Mouse (Mus musculus) cerebellum, adult 2 months (tissue): ENCODE results near the gene Vmn1r8. TPM values are rescaled to one million over a fixed set of nuclear protein-coding genes. Genes with fewer than 3 reads are reported as not detected.
"Not testable (repeated sequence)": the region's sequence is repeated elsewhere in the genome, so short reads cannot be mapped to it uniquely, and the experiment has no call there.

Experiments used
- DNase-seq, 2 experiments: peaks; one replicate each; pipeline ENCODE4 v3.0.0; 2021
- H3K27ac ChIP-seq: fragments of 200-500 bp; 2 replicates; pipeline ENCODE4 v1.5.1; 2012; ENCODE audit warnings: low read length, control low read depth, inconsistent platforms; ENCODE audit not compliant: insufficient read depth
- H3K27me3 ChIP-seq: fragments of 200-500 bp; 2 replicates; pipeline ENCODE4 v1.6.1; 2012; ENCODE audit warnings: inconsistent platforms, mild to moderate bottlenecking, low read length, moderate library complexity; ENCODE audit not compliant: control insufficient read depth, insufficient read depth
- H3K4me1 ChIP-seq: fragments of 200-500 bp; 2 replicates; pipeline ENCODE4 v1.6.1; 2011; ENCODE audit warnings: low read length; ENCODE audit not compliant: control insufficient read depth, insufficient read depth
- H3K4me3 ChIP-seq: fragments of 200-500 bp; replicated peaks from 2 replicates; pipeline ENCODE3; 2011; ENCODE audit warnings: mild to moderate bottlenecking, low read depth, low read length, control low read depth; ENCODE audit not compliant: insufficient read depth
- CTCF ChIP-seq: fragments of 200-500 bp; IDR thresholded peaks from 2 replicates; pipeline ENCODE4 v1.5.1; 2011; ENCODE audit warnings: low read depth, mild to moderate bottlenecking, control low read depth, low read length, moderate library complexity, borderline replicate concordance; ENCODE audit not compliant: insufficient read depth
- POLR2A ChIP-seq: fragments of 200-500 bp; IDR thresholded peaks from 2 replicates; pipeline ENCODE4 v1.6.1; 2011; ENCODE audit warnings: low read length, control low read depth, borderline replicate concordance; ENCODE audit not compliant: insufficient read depth
- WGBS: fragments of 180-500 bp; shearing (Covaris S2); methylation state at CpG from one replicate; pipeline ENCODE4 v1.1.7; 2018; 5-methylcytosine and 5-hydroxymethylcytosine counted together
- polyA plus RNA-seq: library from polyadenylated mRNA; depleted of rRNA; stranded (reverse); fragments of >200 nt; gene quantifications from 2 replicates; pipeline ENCODE4 v1.2.3, GENCODE M21; 2012; rRNA removed

Vmn1r8 gene
- polyA plus RNA-seq: not detected in 2 replicates

GRCm38 (mm10) chr6:57031984-57032383 lies at the start of gene Vmn1r8:
Vmn1r8 (plus strand) TSS chr6:57032284.
- H3K4me3 ChIP-seq: no peak within 1 kb of the TSS
- DNase-seq: no peak
- TF ChIP-seq POLR2A (no peak), CTCF (no peak)
- H3K27me3 ChIP-seq: no peaks in the 10 kb centered on the region
- no peak within 1 kb of the TSS for H3K27ac ChIP-seq
- no peaks in the 10 kb centered on the region for H3K4me1 ChIP-seq

GRCm38 (mm10) chr6:56996943-56997342 lies 35.1 kb upstream of the Vmn1r8 start, which contains the start of gene Vmn1r6:
Vmn1r6 (plus strand) TSS chr6:56997243.
- H3K27me3 ChIP-seq: no peaks in the 10 kb centered on the region
- TF ChIP-seq POLR2A (no peak), CTCF (no peak)
- DNase-seq: no peak
- H3K27ac ChIP-seq: no peak within 1 kb of the TSS
- 79% methylated on average over 2 of the region's 2 CpGs for WGBS
- H3K4me3 ChIP-seq: no peak within 1 kb of the TSS
- H3K4me1 ChIP-seq: no peaks in the 10 kb centered on the region

- not testable (repeated sequence) for DNase-seq, H3K27ac ChIP-seq, H3K27me3 ChIP-seq, H3K4me3 ChIP-seq, H3K4me1 ChIP-seq
- 86% methylated on average over 2 of the region's 2 CpGs for WGBS
Observed at GRCm38 (mm10) chr6:57025224-57025623, 6.9 kb upstream of the Vmn1r8 start, which contains the start of gene Vmn1r7. Vmn1r7 (minus strand) TSS chr6:57025324.

GRCm38 (mm10) chr6:57034674-57035073 lies 2.6 kb downstream of the Vmn1r8 start:
- no peak for TF ChIP-seq POLR2A
- no peak for TF ChIP-seq CTCF
- Histone ChIP-seq H3K4me3 (no peak overlapping the region), H3K4me1 (no peaks in the 10 kb centered on the region), H3K27me3 (no peaks in the 10 kb centered on the region), H3K27ac (no peak overlapping the region)
- 80% methylated on average over 2 of the region's 2 CpGs for WGBS
- no peak for DNase-seq

- Histone ChIP-seq H3K4me3 (no peak overlapping the region), H3K4me1 (no peaks in the 10 kb centered on the region), H3K27ac (no peak overlapping the region), H3K27me3 (no peaks in the 10 kb centered on the region)
- DNase-seq: no peak
- TF ChIP-seq CTCF: no peak
Observed at GRCm38 (mm10) chr6:57063730-57064129, 31.6 kb downstream of the Vmn1r8 start.

GRCm38 (mm10) chr6:57066487-57066886 lies 34.4 kb downstream of the Vmn1r8 start, which contains the start of gene Vmn1r9:
Vmn1r9 (plus strand) TSS chr6:57066787.
- H3K4me3 ChIP-seq: no peak within 1 kb of the TSS
- no peaks in the 10 kb centered on the region for H3K27me3 ChIP-seq
- 82% methylated on average over 2 of the region's 2 CpGs for WGBS
- H3K27ac ChIP-seq: no peak within 1 kb of the TSS
- no peaks in the 10 kb centered on the region for H3K4me1 ChIP-seq
- TF ChIP-seq CTCF (no peak), POLR2A (no peak)
- no peak for DNase-seq

Other genes starting within 250 kb of the Vmn1r8 start
- gene Kbtbd2, start 234.5 kb upstream of the Vmn1r8 start, polyA plus RNA-seq: 34.4 and 35.6 TPM in 2 replicates
- 19.3 and 19.7 TPM in 2 replicates for gene Fkbp9, start 200.2 kb upstream of the Vmn1r8 start, polyA plus RNA-seq
- 38.8 and 47.7 TPM in 2 replicates for gene Nt5c3, start 108.4 kb upstream of the Vmn1r8 start, polyA plus RNA-seq
- gene Vmn1r4, start 108.3 kb upstream of the Vmn1r8 start, polyA plus RNA-seq: 0.33 and 0.59 TPM in 2 replicates
- gene Vmn1r5, start 62.0 kb upstream of the Vmn1r8 start, polyA plus RNA-seq: not detected in 2 replicates
- not detected in 2 replicates for gene Vmn1r6, start 35.0 kb upstream of the Vmn1r8 start, polyA plus RNA-seq
- gene Vmn1r7, start 7.0 kb upstream of the Vmn1r8 start, polyA plus RNA-seq: not detected in 2 replicates
- not detected in 2 replicates for gene Vmn1r9, start 34.5 kb downstream of the Vmn1r8 start, polyA plus RNA-seq
- not detected in 2 replicates for gene Vmn1r10, start 77.2 kb downstream of the Vmn1r8 start, polyA plus RNA-seq
- not detected in 2 replicates for gene Vmn1r11, start 101.2 kb downstream of the Vmn1r8 start, polyA plus RNA-seq
- not detected in 2 replicates for gene Vmn1r12, start 124.6 kb downstream of the Vmn1r8 start, polyA plus RNA-seq
- gene Vmn1r13, start 171.0 kb downstream of the Vmn1r8 start, polyA plus RNA-seq: not detected in 2 replicates
- gene Vmn1r14, start 199.4 kb downstream of the Vmn1r8 start, polyA plus RNA-seq: not detected in 2 replicates
- not detected in 2 replicates for gene Vmn1r15, start 225.7 kb downstream of the Vmn1r8 start, polyA plus RNA-seq